Mouse (Mus musculus): ENCODE data around the gene Frmd6.
A peak's percentile ranks its signal among the peaks of the same experiment; 100 is the strongest.

The Frmd6 gene

GRCm38 (mm10) chr12:70851342-70851960 lies 26.1 kb downstream of the Frmd6 start:
- no peak for DNase-seq (ENCODE audit: low spot score in 2 of 2)

GRCm38 (mm10) chr12:70853026-70853425 lies 27.7 kb downstream of the Frmd6 start:
- peak in 1 of 2 experiments; percentile 62 for DNase-seq (ENCODE audit: low spot score in 2 of 2)

- DNase-seq (ENCODE audit: low spot score in 2 of 2): no peak
These were observed 30.4 kb downstream of the Frmd6 start for GRCm38 (mm10) chr12:70855678-70856077.

- no peak for DNase-seq (ENCODE audit: low spot score in 2 of 2)
These were observed 31.5 kb downstream of the Frmd6 start for GRCm38 (mm10) chr12:70856776-70857175.

GRCm38 (mm10) chr12:70863281-70863680 lies 38.0 kb downstream of the Frmd6 start:
- DNase-seq (ENCODE audit: low spot score in 2 of 2): no peak

GRCm38 (mm10) chr12:70867780-70868179 lies 42.5 kb downstream of the Frmd6 start:
- no peak for DNase-seq (ENCODE audit: low spot score in 2 of 2)

GRCm38 (mm10) chr12:70868190-70868987 lies 43.1 kb downstream of the Frmd6 start:
- no peak for DNase-seq (ENCODE audit: low spot score in 2 of 2)

GRCm38 (mm10) chr12:70868988-70869291 lies 43.6 kb downstream of the Frmd6 start:
- no peak for DNase-seq (ENCODE audit: low spot score in 2 of 2)

- DNase-seq (ENCODE audit: low spot score in 2 of 2): no peak
These were observed 48.2 kb downstream of the Frmd6 start for GRCm38 (mm10) chr12:70873544-70873943.

- peak in 1 of 2 experiments; percentile 21 for DNase-seq (ENCODE audit: low spot score in 2 of 2)
These were observed 51.1 kb downstream of the Frmd6 start for GRCm38 (mm10) chr12:70876270-70876998.

GRCm38 (mm10) chr12:70877926-70878710 lies 52.8 kb downstream of the Frmd6 start:
- peak in 1 of 2 experiments; percentile 58 for DNase-seq (ENCODE audit: low spot score in 2 of 2)

GRCm38 (mm10) chr12:70880396-70880975 lies 55.2 kb downstream of the Frmd6 start:
- DNase-seq (ENCODE audit: low spot score in 2 of 2): no peak

GRCm38 (mm10) chr12:70881340-70881739 lies 56.0 kb downstream of the Frmd6 start:
- peak in 1 of 2 experiments; percentile 32 for DNase-seq (ENCODE audit: low spot score in 2 of 2)

- peak; percentile 32 to 76 for DNase-seq (ENCODE audit: low spot score in 2 of 2)
These were observed 56.5 kb downstream of the Frmd6 start for GRCm38 (mm10) chr12:70881854-70882253.

GRCm38 (mm10) chr12:70883141-70883540 lies 57.8 kb downstream of the Frmd6 start:
- DNase-seq (ENCODE audit: low spot score in 2 of 2): no peak

- no peak for DNase-seq (ENCODE audit: low spot score in 2 of 2)
These were observed 58.8 kb downstream of the Frmd6 start for GRCm38 (mm10) chr12:70884113-70884512.

GRCm38 (mm10) chr12:70884973-70885372 lies 59.7 kb downstream of the Frmd6 start:
- no peak for DNase-seq (ENCODE audit: low spot score in 2 of 2)

- no peak for DNase-seq (ENCODE audit: low spot score in 2 of 2)
These were observed 60.3 kb downstream of the Frmd6 start for GRCm38 (mm10) chr12:70885576-70885975.

- DNase-seq (ENCODE audit: low spot score in 2 of 2): no peak
These were observed 65.1 kb downstream of the Frmd6 start for GRCm38 (mm10) chr12:70890405-70890804.

- DNase-seq (ENCODE audit: low spot score in 2 of 2): no peak
These were observed 65.7 kb downstream of the Frmd6 start for GRCm38 (mm10) chr12:70890874-70891470.

- no peak for DNase-seq (ENCODE audit: low spot score in 2 of 2)
These were observed 70.0 kb downstream of the Frmd6 start for GRCm38 (mm10) chr12:70895275-70895674.
